Mouse (Mus musculus) kidney, adult 2 months (tissue): ENCODE data around the gene Tifa.

Source experiments
- CTCF ChIP-seq: fragments of 200-500 bp; conservative IDR thresholded peaks from 2 replicates; pipeline ENCODE4 v1.5.1; 2011; ENCODE audit warnings: low read depth, mild to moderate bottlenecking, control low read depth, low read length, moderate library complexity, mixed read lengths; ENCODE audit not compliant: insufficient read depth, insufficient read length
- POLR2A ChIP-seq: fragments of 200-500 bp; IDR thresholded peaks from one replicate; pipeline ENCODE4 v1.6.1; 2011; ENCODE audit warnings: low read depth, low read length, control low read depth

- no peak for TF ChIP-seq POLR2A
- no peak for TF ChIP-seq CTCF
These were observed 686 bp upstream of the Tifa start for GRCm38 (mm10) chr3:127788919-127789318.
